Mouse (Mus musculus) liver (tissue): ENCODE data around the gene Adprhl1.

Source experiments
- DNase-seq: peaks from one replicate; pipeline ENCODE4 v3.0.0-alpha.2; 2020; ENCODE audit warnings: mixed read lengths

Gene Adprhl1

GRCm38 (mm10) chr8:13190235-13190634, 63.7 kb downstream of the Adprhl1 start:
- DNase-seq = no peak

- no peak for DNase-seq
Measured at GRCm38 (mm10) chr8:13188857-13189256, 65.1 kb downstream of the Adprhl1 start.

- no peak for DNase-seq
Measured at GRCm38 (mm10) chr8:13188052-13188555, 65.9 kb downstream of the Adprhl1 start.

- DNase-seq = no peak
Measured at GRCm38 (mm10) chr8:13187638-13188037, 66.3 kb downstream of the Adprhl1 start.

GRCm38 (mm10) chr8:13187229-13187628, 66.7 kb downstream of the Adprhl1 start:
- DNase-seq = no peak

GRCm38 (mm10) chr8:13186819-13187218, 67.1 kb downstream of the Adprhl1 start:
- no peak for DNase-seq

GRCm38 (mm10) chr8:13181691-13181976, 72.3 kb downstream of the Adprhl1 start:
- DNase-seq = no peak

GRCm38 (mm10) chr8:13180911-13181690, 72.9 kb downstream of the Adprhl1 start:
- no peak for DNase-seq

- no peak for DNase-seq
Measured at GRCm38 (mm10) chr8:13180408-13180807, 73.6 kb downstream of the Adprhl1 start.

- DNase-seq = no peak
Measured at GRCm38 (mm10) chr8:13179948-13180347, 74.0 kb downstream of the Adprhl1 start.

GRCm38 (mm10) chr8:13179482-13179881, 74.5 kb downstream of the Adprhl1 start:
- no peak for DNase-seq

GRCm38 (mm10) chr8:13178137-13178536, 75.8 kb downstream of the Adprhl1 start:
- no peak for DNase-seq

GRCm38 (mm10) chr8:13177173-13177852, 76.6 kb downstream of the Adprhl1 start:
- DNase-seq = no peak

GRCm38 (mm10) chr8:13175650-13176049, 78.3 kb downstream of the Adprhl1 start:
- DNase-seq = no peak

GRCm38 (mm10) chr8:13174811-13175210, 79.2 kb downstream of the Adprhl1 start:
- DNase-seq = no peak

- DNase-seq = no peak
Measured at GRCm38 (mm10) chr8:13174305-13174704, 79.7 kb downstream of the Adprhl1 start.
